Mouse (Mus musculus): Measurements from ENCODE around the gene Trim8. TPM values are rescaled to one million over a fixed set of nuclear protein-coding genes. Genes with fewer than 3 reads are reported as not detected.
A peak's percentile ranks its signal among the peaks of the same experiment; 100 is the strongest.

Trim8 gene
- polyA plus RNA-seq, 1 experiment from 2014 or later, result 20.9 TPM

DNA sequence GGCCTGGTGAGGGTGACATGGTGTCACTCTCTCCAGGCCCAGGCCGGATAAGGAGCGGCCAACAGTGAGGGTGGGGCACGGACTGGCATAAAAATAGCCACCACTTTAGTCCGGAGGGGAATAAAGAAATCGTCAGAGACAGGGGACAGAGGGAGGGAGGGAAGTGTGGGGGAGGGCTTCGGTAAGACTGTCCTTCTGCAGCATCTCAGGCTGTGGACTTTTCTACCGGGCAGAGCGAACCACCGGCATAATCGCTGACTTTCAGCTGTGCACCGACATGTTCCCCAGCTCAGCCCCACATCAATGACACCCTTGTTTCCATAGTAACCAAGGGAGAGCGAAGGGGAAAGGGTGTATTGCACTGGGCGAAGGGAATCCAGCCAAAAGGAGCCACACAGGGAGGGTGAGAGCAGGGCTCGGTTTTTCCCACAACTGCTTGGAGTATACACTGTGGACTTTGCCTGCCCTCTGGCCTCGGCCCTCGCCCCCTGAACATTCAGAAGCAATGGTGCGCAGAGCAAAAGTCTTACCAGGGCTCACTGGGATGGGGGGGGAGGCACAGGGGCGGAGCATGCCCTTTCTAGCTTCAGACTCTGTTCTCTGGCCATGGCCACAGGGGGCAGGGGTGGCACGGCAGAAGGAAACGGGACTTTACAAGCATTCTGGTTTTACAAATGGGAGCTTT lies 27.2 kb downstream of the Trim8 start:
- Histone ChIP-seq H3K27ac (peak overlapping the region; percentile 79), H3K9me3 (no peaks in the 10 kb centered on the region), H3K9ac (0 out of 2 replicates have a peak overlapping the region, but pooled peaks have one; percentile 22), H3K27me3 (replicated peaks) (no peaks in the 10 kb centered on the region), H3K4me3 (replicated peaks) (peak overlapping the region; percentile 14; the same call in 1 of the 2 replicates), H3K36me3 (no peaks in the 10 kb centered on the region), H3K4me1 (peaks cover 68% of the 10 kb centered on the region), H3K4me2 (peak overlapping the region; percentile 46)
- ATAC-seq (ENCODE audit: insufficient read depth, low FRiP score, low read depth), result peak; percentile 11; the same call in 1 of the 2 replicates
- 6% methylated on average over 20 of the region's 20 CpGs for WGBS

GRCm38 (mm10) chr19:46529601-46530448 lies 28.3 kb downstream of the Trim8 start:
- H3K36me3 ChIP-seq, result no peaks in the 10 kb centered on the region
- no peak overlapping the region for H3K4me3 ChIP-seq (replicated peaks)
- ATAC-seq (ENCODE audit: insufficient read depth, low FRiP score, low read depth), result no peak
- H3K4me1 ChIP-seq, result peaks cover 58% of the 10 kb centered on the region
- peak overlapping the region; percentile 79 for H3K27ac ChIP-seq
- peak overlapping the region; percentile 46 for H3K4me2 ChIP-seq
- no peaks in the 10 kb centered on the region for H3K9me3 ChIP-seq
- H3K9ac ChIP-seq, result 0 out of 2 replicates have a peak overlapping the region, but pooled peaks have one; percentile 22
- 31% methylated on average over 13 of the region's 13 CpGs for WGBS
- H3K27me3 ChIP-seq (replicated peaks), result no peaks in the 10 kb centered on the region

DNA sequence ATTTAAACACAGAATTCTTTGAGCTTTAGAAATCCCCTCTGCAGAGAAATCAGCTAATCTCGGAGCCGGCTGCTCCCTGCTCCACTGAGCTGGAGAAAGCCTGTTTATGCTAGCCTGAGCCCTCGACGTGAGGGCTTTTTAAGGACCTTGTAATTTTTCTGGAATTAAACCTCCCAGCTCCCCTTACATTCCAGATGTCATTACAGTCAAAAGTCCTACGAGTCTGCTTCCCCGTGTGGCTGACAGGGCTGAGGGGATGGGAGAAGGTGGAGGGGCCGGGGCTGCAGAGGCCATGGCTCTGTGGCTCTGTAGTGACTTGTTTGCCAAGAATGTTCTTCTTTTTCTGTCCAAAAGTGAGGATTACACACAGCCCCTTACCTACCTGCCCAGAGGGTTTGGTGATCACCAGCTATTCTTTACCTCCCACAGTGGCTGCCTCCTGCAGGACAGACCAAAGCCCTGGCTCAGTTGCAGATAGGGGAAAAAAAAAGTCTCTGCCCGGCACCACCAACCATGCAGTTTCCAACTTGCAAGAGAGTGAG lies 29.0 kb downstream of the Trim8 start:
- Histone ChIP-seq H3K9me3 (no peaks in the 10 kb centered on the region), H3K9ac (no peak overlapping the region), H3K27me3 (replicated peaks) (no peaks in the 10 kb centered on the region), H3K4me1 (peaks cover 55% of the 10 kb centered on the region), H3K36me3 (no peaks in the 10 kb centered on the region), H3K4me3 (replicated peaks) (no peak overlapping the region), H3K27ac (peak overlapping the region; percentile 79), H3K4me2 (peak overlapping the region; percentile 36)
- 21% methylated on average over 8 of the region's 8 CpGs for WGBS
- ATAC-seq (ENCODE audit: insufficient read depth, low FRiP score, low read depth), result no peak

DNA sequence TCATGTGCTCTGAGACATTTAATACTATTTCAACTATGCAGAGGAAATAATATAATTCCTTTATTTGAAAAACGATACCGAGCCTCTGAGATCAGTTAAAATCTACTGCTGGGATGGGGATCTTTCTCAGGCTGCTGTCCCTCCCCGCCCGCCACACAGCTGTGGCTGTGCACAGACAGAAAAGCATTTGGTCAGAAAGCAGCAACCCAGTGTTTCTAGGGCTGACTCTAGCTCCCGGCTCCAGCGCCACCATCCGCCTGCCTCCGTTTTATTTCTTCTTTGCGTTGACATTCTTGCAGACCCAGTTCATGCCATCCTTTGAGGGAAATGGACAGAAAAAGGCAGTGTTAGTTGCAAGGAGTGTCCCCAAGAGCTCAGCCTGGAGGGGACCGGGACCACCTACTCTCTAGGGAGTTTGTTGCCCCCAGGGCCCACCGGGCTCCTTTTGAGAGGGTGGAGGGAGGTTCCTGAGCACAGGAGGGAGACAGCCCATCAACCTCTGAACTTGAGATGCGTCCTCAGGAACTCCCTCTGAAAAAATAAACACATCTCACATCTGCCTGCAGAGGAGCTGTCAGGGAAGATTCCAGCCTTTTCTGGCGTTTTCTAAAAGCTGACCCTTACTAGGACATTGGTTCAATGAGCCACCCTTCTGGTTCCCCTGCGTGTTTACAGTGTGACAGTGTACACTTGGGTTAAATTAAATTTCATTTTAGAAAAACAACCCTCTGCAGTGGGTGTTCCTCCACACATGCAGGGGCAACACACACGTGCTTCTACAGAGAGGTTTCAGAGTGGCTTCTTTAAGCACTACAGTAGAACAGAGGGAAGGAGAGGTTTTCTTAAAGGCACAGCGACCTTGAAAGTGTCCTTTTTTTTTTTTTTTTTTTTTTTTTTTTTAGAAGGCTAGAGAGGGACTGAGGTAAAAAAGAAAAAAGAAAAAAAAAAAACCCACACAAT lies 29.8 kb downstream of the Trim8 start:
- Histone ChIP-seq H3K4me2 (peak overlapping the region; percentile 36), H3K27me3 (replicated peaks) (no peaks in the 10 kb centered on the region), H3K9ac (no peak overlapping the region), H3K36me3 (no peaks in the 10 kb centered on the region), H3K4me1 (peaks cover 55% of the 10 kb centered on the region), H3K27ac (peak overlapping the region; percentile 79), H3K9me3 (no peaks in the 10 kb centered on the region), H3K4me3 (replicated peaks) (no peak overlapping the region)
- no peak for ATAC-seq (ENCODE audit: insufficient read depth, low FRiP score, low read depth)
- WGBS, result 15% methylated on average over 16 of the region's 16 CpGs

DNA sequence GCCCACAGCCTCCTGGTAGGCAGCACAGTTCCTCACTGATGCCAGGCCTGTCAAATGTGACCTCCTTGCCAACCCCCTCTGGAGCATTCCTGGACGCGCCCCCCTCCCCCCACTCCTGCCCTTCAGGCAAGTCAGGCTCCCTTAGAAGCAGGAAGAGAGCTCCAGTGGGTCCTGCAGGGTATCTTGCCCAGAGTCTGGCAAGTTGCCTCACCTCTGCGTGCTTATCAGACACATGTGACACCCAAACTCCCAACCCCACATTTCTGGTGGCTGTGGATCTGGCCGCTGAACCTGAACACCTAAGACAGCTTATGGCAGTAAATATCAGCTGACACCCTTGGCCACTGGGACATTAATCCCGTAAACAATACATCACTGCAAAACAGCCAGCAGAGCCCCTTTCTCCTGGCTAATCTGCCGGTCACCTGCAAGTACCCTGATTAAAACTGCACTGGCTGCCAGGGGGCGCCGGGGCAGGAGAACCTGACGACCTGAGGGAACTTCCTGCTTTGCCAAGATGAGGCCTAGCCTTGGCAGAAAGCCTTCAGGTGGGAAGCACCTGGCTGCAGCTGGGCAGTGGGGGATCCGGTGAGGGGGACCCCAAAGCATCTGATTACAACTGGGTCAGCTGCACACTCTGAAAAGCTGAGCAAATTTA lies 30.7 kb downstream of the Trim8 start:
- WGBS, result 17% methylated on average over 10 of the region's 10 CpGs
- peaks cover 55% of the 10 kb centered on the region for H3K4me1 ChIP-seq
- H3K9me3 ChIP-seq, result no peaks in the 10 kb centered on the region
- H3K9ac ChIP-seq, result no peak overlapping the region
- H3K4me3 ChIP-seq (replicated peaks), result no peak overlapping the region
- peak overlapping the region; percentile 79 for H3K27ac ChIP-seq
- ATAC-seq (ENCODE audit: insufficient read depth, low FRiP score, low read depth), result no peak
- H3K36me3 ChIP-seq, result no peaks in the 10 kb centered on the region
- no peaks in the 10 kb centered on the region for H3K27me3 ChIP-seq (replicated peaks)
- H3K4me2 ChIP-seq, result peak overlapping the region; percentile 27; the same call in 1 of the 2 replicates

DNA sequence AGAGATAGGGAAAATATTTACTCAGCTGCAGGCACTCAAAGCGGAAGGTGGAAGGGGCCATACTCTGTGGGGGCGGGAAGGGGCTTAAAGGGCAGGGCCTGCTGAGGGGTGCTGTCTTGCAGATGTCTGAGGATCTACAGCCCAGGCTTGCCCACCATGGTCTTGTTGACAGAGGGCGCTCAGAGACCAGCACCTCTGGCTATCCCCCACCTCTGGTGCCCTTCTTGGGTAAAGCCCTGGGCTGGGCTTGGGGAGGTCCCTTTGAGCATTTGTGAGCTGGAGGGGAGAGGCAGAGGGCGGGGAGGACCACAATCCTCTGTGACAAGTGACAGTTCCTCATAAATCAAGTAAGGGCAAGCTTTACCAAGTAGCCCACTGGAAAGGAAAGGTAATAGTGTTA lies 31.6 kb downstream of the Trim8 start:
- 0 out of 2 replicates have a peak, but pooled peaks have one; percentile 37 for ATAC-seq (ENCODE audit: insufficient read depth, low FRiP score, low read depth)

DNA sequence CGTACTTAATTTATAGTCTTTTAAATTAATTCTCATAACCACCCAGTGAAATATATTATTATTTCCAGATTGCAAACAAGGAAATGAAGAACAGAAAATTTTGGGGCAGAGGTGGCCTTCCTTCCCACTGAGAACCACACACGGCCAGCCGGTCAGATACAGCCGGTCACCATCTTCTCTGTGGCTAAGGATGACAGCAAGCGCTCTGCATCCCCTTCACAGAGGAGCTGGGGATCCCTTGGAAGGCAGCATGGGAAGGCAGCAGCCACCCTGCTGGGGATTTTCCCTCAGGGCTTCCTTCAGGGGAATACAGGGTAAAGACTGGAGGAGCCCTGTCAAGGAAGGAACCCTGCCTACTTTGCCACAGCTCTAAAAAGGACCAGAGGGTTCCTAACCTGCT lies 32.0 kb downstream of the Trim8 start:
- no peaks in the 10 kb centered on the region for H3K9me3 ChIP-seq
- no peak overlapping the region for H3K4me2 ChIP-seq
- no peak overlapping the region for H3K9ac ChIP-seq
- H3K27me3 ChIP-seq (replicated peaks), result no peaks in the 10 kb centered on the region
- no peak overlapping the region for H3K4me3 ChIP-seq (replicated peaks)
- 72% methylated on average over 5 of the region's 5 CpGs for WGBS
- no peaks in the 10 kb centered on the region for H3K36me3 ChIP-seq
- peak overlapping the region; percentile 79 for H3K27ac ChIP-seq
- H3K4me1 ChIP-seq, result peaks cover 52% of the 10 kb centered on the region
- ATAC-seq (ENCODE audit: insufficient read depth, low FRiP score, low read depth), result no peak

More for the DNA sequence above, 31.6 kb downstream of the Trim8 start:
- Histone ChIP-seq H3K4me2 (0 out of 2 replicates have a peak overlapping the region, but pooled peaks have one; percentile 13), H3K27ac (peak overlapping the region; percentile 79), H3K4me3 (replicated peaks) (no peak overlapping the region), H3K4me1 (peaks cover 55% of the 10 kb centered on the region), H3K9me3 (no peaks in the 10 kb centered on the region), H3K9ac (no peak overlapping the region), H3K27me3 (replicated peaks) (no peaks in the 10 kb centered on the region), H3K36me3 (no peaks in the 10 kb centered on the region)
- 52% methylated on average over 4 of the region's 4 CpGs for WGBS

GRCm38 (mm10) chr19:46534542-46535098 lies 33.1 kb downstream of the Trim8 start:
- Histone ChIP-seq H3K4me3 (replicated peaks) (no peak overlapping the region), H3K36me3 (no peaks in the 10 kb centered on the region), H3K9me3 (no peaks in the 10 kb centered on the region), H3K4me1 (peaks cover 41% of the 10 kb centered on the region), H3K27ac (no peak overlapping the region; the same call in 1 of the 2 replicates), H3K27me3 (replicated peaks) (no peaks in the 10 kb centered on the region), H3K9ac (no peak overlapping the region), H3K4me2 (no peak overlapping the region)
- no peak for ATAC-seq (ENCODE audit: insufficient read depth, low FRiP score, low read depth)
- WGBS, result 41% methylated on average over 6 of the region's 6 CpGs

GRCm38 (mm10) chr19:46537357-46537756 lies 35.9 kb downstream of the Trim8 start:
- WGBS, result 88% methylated on average over 9 of the region's 9 CpGs
- Histone ChIP-seq H3K4me2 (no peak overlapping the region), H3K27ac (no peak overlapping the region), H3K4me3 (replicated peaks) (no peak overlapping the region), H3K4me1 (peaks cover 14% of the 10 kb centered on the region), H3K27me3 (replicated peaks) (no peaks in the 10 kb centered on the region), H3K9me3 (no peaks in the 10 kb centered on the region), H3K36me3 (no peaks in the 10 kb centered on the region), H3K9ac (no peak overlapping the region)
- ATAC-seq (ENCODE audit: insufficient read depth, low FRiP score, low read depth), result no peak

DNA sequence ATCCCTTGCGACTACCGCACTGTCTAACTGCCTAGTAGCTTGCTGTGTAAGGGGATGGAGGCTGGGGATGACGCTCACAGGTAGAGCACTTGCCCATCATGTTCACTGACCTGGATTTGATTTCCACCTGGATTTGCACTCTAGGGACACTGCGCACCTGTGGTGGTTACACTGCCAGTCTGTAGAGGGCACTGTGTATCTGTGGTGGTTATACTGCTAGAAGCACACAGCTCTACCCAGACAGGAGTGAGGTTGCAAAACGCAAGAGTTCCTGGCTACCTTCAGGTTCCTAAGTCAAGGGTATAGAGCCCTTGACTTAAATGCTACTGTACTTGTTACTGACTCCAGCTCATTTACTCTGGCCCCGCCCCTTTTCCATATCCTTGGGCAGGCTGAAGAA lies 36.7 kb downstream of the Trim8 start:
- no peaks in the 10 kb centered on the region for H3K9me3 ChIP-seq
- H3K27ac ChIP-seq, result no peak overlapping the region
- ATAC-seq (ENCODE audit: insufficient read depth, low FRiP score, low read depth), result no peak
- H3K27me3 ChIP-seq (replicated peaks), result no peaks in the 10 kb centered on the region
- no peak overlapping the region for H3K4me2 ChIP-seq
- H3K4me1 ChIP-seq, result peaks cover 6% of the 10 kb centered on the region
- H3K9ac ChIP-seq, result no peak overlapping the region
- H3K36me3 ChIP-seq, result no peaks in the 10 kb centered on the region
- 81% methylated on average over 6 of the region's 6 CpGs for WGBS
- no peak overlapping the region for H3K4me3 ChIP-seq (replicated peaks)
